Mouse (Mus musculus) fat pad, adult 2 months (tissue): ENCODE measurements around the gene Tll1.
"Not testable (repeated sequence)": the region's sequence is repeated elsewhere in the genome, so short reads cannot be mapped to it uniquely, and the experiment has no call there.

Experiments used
- DNase-seq: peaks from one replicate; pipeline ENCODE4 v3.0.0-alpha.2; 2011; ENCODE audit warnings: low read depth, low spot score; ENCODE audit errors: extremely low read depth

The Tll1 gene

DNA sequence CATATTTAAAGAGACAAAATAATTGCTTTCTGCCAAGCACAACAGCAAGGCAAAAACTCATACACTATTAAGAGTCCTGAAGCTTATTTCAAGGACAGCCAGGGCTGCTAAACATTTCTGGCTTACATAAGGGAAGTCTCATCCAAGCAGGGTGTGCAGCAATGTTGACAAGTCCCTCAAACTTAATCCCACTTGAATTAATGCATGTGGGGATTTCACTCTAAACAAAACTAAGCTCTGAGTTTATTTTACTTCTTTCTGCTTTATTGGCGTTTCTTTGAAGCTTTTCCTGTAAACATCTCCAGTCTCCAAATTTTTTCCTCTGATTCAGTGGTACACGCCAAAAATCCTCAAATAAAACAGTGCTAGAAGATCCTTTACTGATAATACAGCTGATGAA, 146.2 kb downstream of the Tll1 start:
- no peak for DNase-seq

DNA sequence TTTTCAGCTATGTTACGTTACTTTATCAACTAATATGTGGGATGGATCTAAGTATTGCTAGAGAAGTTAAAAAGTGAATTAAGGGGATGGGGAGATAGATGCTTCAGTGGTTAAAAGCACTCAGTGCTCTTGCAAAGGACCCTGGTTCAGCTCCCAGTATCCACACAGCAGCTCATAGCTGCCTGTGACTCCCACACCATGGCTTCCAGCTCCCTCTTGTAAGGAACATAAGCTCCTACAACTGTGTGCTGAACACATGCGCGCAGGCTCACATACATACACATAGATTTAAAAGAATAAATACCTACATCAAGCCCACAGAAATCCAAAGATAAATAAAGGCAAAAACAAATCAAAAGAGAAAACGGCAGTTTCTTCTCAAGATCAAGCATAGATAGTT, 148.5 kb downstream of the Tll1 start:
- DNase-seq = no peak

DNA sequence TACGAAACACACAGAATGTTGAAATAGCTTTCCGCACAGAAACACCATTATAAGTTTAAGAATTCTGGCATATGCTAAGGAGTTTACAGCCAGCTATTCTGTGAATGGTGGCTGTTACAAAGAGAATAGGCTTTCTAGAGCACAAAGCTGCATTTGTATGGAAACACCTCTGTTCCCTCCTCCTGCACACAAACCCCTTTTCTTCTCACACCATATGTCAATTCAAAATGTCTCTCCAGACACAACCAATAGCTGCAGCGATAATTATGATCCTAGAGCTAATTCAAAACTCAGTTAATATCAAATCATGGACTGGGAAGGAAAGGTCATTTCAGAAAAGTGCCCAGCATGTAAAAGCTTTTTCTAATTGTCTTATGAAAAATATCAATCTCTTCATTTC, 157.5 kb downstream of the Tll1 start:
- no peak for DNase-seq

DNA sequence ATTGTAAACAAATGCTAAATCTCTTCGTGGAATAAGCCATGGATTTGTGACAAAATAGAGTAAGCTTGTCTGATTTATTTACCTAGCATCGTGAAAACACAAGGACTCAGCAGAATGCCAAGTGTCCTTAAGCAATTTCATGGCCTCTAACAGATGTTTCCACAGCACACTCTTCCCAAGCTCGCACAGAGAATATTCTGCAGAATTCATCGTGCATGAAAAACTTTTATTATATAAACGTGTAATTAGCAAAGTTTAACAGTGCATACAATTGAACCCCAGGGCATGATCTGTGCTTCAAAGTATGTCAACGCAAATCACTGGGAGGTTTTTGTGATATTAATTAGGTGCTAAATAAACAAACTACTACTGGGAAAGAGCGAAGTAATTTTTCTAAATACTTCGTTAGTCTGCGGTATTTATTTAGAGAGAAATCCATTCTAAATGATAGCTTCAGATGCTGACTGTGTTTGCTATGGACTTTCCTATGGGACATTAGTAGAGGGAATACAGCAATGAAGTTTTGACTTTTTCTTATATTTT, 158.0 kb downstream of the Tll1 start:
- no peak for DNase-seq

DNA sequence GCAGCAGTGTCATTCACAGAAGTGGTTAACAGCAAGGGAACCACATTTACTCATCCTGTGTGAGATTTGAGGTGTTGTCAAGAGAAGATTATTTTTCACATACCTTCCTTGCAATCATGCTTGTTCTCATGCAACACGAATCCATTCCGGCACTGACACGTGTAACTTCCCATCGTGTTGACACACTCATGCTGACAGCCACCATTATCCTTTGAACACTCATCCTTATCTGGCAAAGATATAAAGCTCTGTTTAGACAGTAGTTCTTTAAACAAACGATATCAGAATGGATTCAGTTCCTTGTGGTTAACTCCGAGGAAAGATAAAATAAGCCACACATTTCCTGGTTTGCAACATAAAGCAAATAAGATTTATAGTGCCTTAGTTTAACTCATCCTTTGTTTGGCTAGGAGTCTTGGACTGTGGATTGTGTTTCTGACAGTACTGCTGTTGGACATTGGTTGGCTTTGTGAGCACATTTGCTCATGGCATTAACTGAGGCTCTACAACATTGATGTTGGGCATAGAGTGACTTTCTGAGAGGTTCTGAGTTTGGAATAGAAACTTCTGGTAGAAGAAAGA, 164.7 kb downstream of the Tll1 start:
- DNase-seq = no peak

DNA sequence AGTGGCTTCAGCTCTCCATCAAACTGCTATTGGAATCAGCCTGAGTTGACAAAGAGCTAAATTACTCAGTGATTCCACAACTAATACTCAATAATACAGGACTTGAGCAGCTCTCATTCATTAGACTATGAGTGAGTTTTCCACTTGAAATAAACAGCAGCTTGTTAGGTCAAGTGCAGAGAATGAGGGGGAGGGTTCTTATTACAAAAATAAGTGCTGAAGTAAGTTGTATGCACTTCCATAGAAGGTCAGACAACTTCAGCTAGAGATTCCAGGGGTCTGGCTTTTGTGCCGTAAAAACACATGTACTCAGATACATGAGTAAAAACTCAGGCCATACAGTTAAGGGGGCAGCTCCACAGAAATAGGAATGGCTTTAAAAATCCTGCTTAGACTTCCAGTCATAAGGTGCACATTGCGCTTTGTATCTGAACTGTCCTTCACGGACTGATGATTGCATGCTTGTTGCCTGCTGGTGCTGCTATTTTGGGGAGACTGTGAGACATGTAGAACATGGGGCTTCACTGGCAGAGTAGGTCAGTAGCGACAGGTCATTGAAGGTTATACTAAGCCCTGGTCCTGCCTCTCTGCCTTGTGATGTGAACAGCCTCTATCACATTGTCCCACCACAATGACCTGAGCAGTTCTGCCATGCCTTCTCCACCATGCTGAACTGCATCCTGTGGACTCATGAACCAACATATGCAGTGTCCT, 175.2 kb downstream of the Tll1 start:
- no peak for DNase-seq

DNA sequence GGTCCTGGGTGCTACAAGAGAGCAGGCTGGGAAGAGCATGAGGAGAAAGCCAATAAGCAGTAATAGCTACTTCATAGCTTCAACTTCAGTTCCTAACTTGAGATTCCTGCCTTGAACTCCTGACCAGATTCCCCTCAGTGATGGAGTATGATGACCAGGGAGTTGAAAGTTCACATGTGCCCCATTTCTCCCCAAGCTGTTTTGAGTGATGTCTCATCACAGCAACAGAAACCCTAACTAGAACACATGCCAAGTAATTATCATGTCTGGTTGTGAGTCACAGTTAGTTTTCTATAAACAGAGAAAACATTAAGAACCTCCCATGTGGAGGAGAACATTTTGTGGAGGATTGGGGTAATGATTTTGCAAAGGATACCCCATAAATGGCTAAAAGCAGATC, 176.0 kb downstream of the Tll1 start:
- no peak for DNase-seq

DNA sequence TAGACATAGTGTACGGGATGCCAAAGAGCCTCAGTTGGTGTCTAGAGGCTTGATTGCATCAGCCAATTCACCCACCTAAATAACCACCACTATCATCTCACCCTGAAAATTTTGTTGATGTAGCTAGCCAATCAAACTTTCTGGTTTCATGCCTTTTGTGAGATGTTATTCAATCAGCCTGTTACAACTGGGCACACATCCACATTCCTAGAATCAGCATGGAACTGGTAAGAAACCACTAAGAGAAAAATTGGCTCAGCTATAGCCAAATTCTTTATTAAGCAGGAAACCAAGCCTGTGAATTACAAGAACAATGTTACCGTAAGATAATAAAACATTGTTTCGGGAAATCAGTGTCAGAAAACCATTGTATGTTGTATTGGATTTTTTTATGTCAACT, 176.5 kb downstream of the Tll1 start:
- no peak for DNase-seq

DNA sequence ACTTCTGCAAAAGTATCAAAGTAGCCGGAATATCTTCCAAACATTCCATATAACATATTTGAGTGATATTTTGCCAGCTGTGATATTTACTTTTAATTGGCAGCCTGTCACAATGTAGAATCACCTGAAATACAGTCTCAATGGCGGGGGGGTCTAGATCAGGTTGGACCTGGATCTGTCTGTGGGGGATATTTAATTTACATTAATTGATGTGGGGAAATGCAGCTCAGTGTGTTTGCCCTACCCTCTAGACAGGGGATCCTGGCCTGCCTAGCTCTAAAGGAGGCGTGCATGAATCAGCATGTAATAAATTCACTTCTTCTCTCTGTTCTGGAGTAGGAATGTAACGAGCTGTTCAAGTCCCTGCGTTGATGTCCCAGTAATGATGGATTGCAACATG, 181.7 kb downstream of the Tll1 start:
- no peak for DNase-seq

DNA sequence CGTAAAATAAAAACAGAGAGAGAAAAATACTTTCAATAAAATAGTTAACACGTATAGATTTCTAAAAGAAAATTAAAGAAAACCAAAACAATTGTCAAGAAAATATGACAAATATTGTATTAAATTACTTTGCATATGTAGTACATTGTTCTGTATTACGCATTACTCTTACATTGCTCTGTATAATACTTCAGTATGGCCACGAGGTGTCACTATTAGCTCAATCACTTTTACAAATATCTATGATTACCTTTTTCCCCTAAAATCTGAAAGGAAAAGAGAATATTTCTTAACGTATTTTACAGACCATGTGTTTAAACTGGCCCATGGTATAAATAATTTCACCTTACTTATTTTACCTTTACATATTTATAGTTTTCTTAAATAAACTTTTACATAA, 182.5 kb downstream of the Tll1 start:
- no peak for DNase-seq

DNA sequence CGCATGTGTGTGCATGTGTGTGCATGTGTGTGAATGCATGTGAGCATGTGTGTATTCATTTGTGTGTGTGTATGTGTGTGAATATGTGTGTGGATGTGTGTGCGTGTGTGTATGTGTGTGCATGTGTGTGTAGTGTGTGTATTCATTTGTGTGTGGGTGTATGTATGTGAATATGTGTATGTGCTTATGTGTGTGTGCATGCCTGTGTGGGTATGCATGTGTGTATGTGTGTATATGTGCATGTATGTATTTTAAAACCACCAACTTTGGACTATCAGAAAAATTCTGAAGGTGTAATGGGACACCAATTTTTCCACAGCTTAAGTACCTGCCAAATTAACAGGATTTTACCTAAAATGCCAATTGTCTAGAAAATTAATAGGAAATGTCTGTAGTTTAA, 183.0 kb downstream of the Tll1 start:
- DNase-seq = no peak

DNA sequence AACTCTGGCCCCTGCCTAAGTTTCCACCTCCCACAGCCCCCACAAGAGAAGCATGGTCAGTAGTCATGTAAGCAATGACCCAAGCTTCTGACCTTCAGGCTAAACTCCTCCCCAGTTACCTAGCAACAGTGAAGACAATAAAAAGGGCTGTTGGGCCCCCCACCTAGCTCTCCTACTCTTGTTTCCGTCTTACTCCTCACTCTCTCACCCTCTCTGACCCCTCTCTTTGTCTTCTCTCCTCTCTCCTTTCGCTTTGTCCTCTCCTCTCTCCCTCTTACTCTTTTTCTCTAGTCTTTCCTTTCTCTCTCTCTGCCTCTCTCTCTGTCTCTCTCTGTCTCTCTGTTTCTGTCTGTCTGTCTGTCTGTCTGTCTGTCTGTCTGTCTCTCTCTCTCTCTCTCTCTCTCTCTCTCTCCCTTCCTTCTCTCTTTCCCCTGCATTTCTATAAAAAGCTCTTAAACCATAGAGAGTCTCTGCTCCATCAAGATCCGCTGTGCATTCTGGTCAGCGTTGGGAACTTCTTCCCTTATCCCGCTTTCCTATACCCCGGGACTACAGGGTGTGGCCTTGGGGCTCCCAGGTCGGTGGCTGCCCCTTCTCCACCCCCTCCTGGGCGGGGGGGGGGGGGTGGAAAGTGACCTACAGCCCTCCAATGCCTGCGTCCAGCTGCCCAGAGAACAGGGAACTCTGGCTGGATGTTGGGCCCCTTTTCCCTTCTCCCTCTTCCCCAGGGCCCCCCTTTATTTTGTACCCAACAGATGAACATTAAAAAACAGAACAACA, 235.3 kb downstream of the Tll1 start:
- DNase-seq = not testable (repeated sequence)
